Mouse (Mus musculus): ENCODE data around the gene Ermard. TPM values are rescaled to one million over a fixed set of nuclear protein-coding genes. Genes with fewer than 3 reads are reported as not detected.

The Ermard gene
- total and polyA plus RNA-seq, 2 experiments from 2014 or later: 35.6 to 41.8 TPM

- TF ChIP-seq CTCF (IDR thresholded peaks at IDR 0.05; ENCODE audit: low read depth) (no peak), EP300 (IDR thresholded peaks at IDR 0.05; ENCODE audit: low read depth) (no peak)
- 43% methylated on average over 8 of the region's 8 CpGs for WGBS
- ATAC-seq (ENCODE audit: insufficient read depth, low read depth): no peak
Observed at GRCm38 (mm10) chr17:15088591-15089001, 47.6 kb downstream of the Ermard start.

GRCm38 (mm10) chr17:15091739-15092138 is 50.7 kb downstream of the Ermard start:
- H3K9ac ChIP-seq (replicated peaks; ENCODE audit: low read depth, low read length): no peak overlapping the region
- H3K4me2 ChIP-seq (ENCODE audit: low read depth, low read length): no peak overlapping the region
- ATAC-seq (ENCODE audit: insufficient read depth, low read depth) (no peak), DNase-seq (ENCODE audit: low spot score) (no peak)
- no peaks in the 10 kb centered on the region for H3K4me1 ChIP-seq (ENCODE audit: control insufficient read depth, insufficient read depth)
- no peaks in the 10 kb centered on the region for H3K36me3 ChIP-seq (replicated peaks; ENCODE audit: control insufficient read depth, insufficient read depth, low read length)
- WGBS: 60% methylated on average over 3 of the region's 3 CpGs
- no peak overlapping the region for H3K4me3 ChIP-seq (ENCODE audit: low read depth, low read length)
- TF ChIP-seq CTCF (IDR thresholded peaks at IDR 0.05; ENCODE audit: low read depth) (no peak), EP300 (IDR thresholded peaks at IDR 0.05; ENCODE audit: low read depth) (no peak)
- no peak overlapping the region for H3K27ac ChIP-seq (ENCODE audit: low read depth)
- no peaks in the 10 kb centered on the region for H3K9me3 ChIP-seq (replicated peaks; ENCODE audit: control insufficient read depth, low read length)
- H3K27me3 ChIP-seq (ENCODE audit: control insufficient read depth, insufficient read depth, low read length): peaks cover 8% of the 10 kb centered on the region

More at GRCm38 (mm10) chr17:15088591-15089001, 47.6 kb downstream of the Ermard start:
- peaks cover 13% of the 10 kb centered on the region for H3K27me3 ChIP-seq (ENCODE audit: control insufficient read depth, insufficient read depth, low read length)
- H3K4me2 ChIP-seq (ENCODE audit: low read depth, low read length): no peak overlapping the region
- 0 out of 2 replicates have a peak, but pooled peaks cover 7% of the 10 kb centered on the region for H3K4me1 ChIP-seq (ENCODE audit: control insufficient read depth, insufficient read depth)
- H3K9ac ChIP-seq (replicated peaks; ENCODE audit: low read depth, low read length): no peak overlapping the region
- H3K27ac ChIP-seq (ENCODE audit: low read depth): no peak overlapping the region
- no peaks in the 10 kb centered on the region for H3K36me3 ChIP-seq (replicated peaks; ENCODE audit: control insufficient read depth, insufficient read depth, low read length)
- no peak for DNase-seq (ENCODE audit: low spot score)
- H3K9me3 ChIP-seq (replicated peaks; ENCODE audit: control insufficient read depth, low read length): no peaks in the 10 kb centered on the region
- H3K4me3 ChIP-seq (ENCODE audit: low read depth, low read length): no peak overlapping the region

GRCm38 (mm10) chr17:15093523-15093922 is 52.5 kb downstream of the Ermard start:
- Histone ChIP-seq H3K4me1 (ENCODE audit: control insufficient read depth, insufficient read depth) (no peaks in the 10 kb centered on the region), H3K9me3 (replicated peaks; ENCODE audit: control insufficient read depth, low read length) (no peaks in the 10 kb centered on the region), H3K9ac (replicated peaks; ENCODE audit: low read depth, low read length) (no peak overlapping the region), H3K36me3 (replicated peaks; ENCODE audit: control insufficient read depth, insufficient read depth, low read length) (no peaks in the 10 kb centered on the region), H3K4me3 (ENCODE audit: low read depth, low read length) (no peak overlapping the region), H3K4me2 (ENCODE audit: low read depth, low read length) (no peak overlapping the region), H3K27ac (ENCODE audit: low read depth) (no peak overlapping the region), H3K27me3 (ENCODE audit: control insufficient read depth, insufficient read depth, low read length) (peaks cover 4% of the 10 kb centered on the region; the same call in 1 of the 2 replicates)
- WGBS: 33% methylated on average over 3 of the region's 3 CpGs
- DNase-seq (ENCODE audit: low spot score) (no peak), ATAC-seq (ENCODE audit: insufficient read depth, low read depth) (no peak)
- TF ChIP-seq EP300 (IDR thresholded peaks at IDR 0.05; ENCODE audit: low read depth): no peak
- no peak for TF ChIP-seq CTCF (IDR thresholded peaks at IDR 0.05; ENCODE audit: low read depth)

- Histone ChIP-seq H3K4me1 (ENCODE audit: control insufficient read depth, insufficient read depth) (no peaks in the 10 kb centered on the region), H3K27me3 (ENCODE audit: control insufficient read depth, insufficient read depth, low read length) (no peaks in the 10 kb centered on the region), H3K9me3 (replicated peaks; ENCODE audit: control insufficient read depth, low read length) (no peaks in the 10 kb centered on the region), H3K27ac (ENCODE audit: low read depth) (no peak overlapping the region), H3K36me3 (replicated peaks; ENCODE audit: control insufficient read depth, insufficient read depth, low read length) (no peaks in the 10 kb centered on the region), H3K9ac (replicated peaks; ENCODE audit: low read depth, low read length) (no peak overlapping the region), H3K4me3 (ENCODE audit: low read depth, low read length) (no peak overlapping the region), H3K4me2 (ENCODE audit: low read depth, low read length) (no peak overlapping the region)
- WGBS: 54% methylated on average over 6 of the region's 6 CpGs
- no peak for DNase-seq (ENCODE audit: low spot score)
- TF ChIP-seq EP300 (IDR thresholded peaks at IDR 0.05; ENCODE audit: low read depth): no peak
- TF ChIP-seq CTCF (IDR thresholded peaks at IDR 0.05; ENCODE audit: low read depth): no peak
- no peak for ATAC-seq (ENCODE audit: insufficient read depth, low read depth)
Observed at GRCm38 (mm10) chr17:15096853-15097252, 55.8 kb downstream of the Ermard start.

- no peaks in the 10 kb centered on the region for H3K36me3 ChIP-seq (replicated peaks; ENCODE audit: control insufficient read depth, insufficient read depth, low read length)
- no peaks in the 10 kb centered on the region for H3K4me1 ChIP-seq (ENCODE audit: control insufficient read depth, insufficient read depth)
- no peak overlapping the region for H3K4me2 ChIP-seq (ENCODE audit: low read depth, low read length)
- H3K9me3 ChIP-seq (replicated peaks; ENCODE audit: control insufficient read depth, low read length): no peaks in the 10 kb centered on the region
- no peak overlapping the region for H3K4me3 ChIP-seq (ENCODE audit: low read depth, low read length)
- DNase-seq (ENCODE audit: low spot score) (peak; percentile 13), ATAC-seq (ENCODE audit: insufficient read depth, low read depth) (no peak)
- TF ChIP-seq CTCF (IDR thresholded peaks at IDR 0.05; ENCODE audit: low read depth) (no peak), EP300 (IDR thresholded peaks at IDR 0.05; ENCODE audit: low read depth) (no peak)
- WGBS: 68% methylated on average over 1 of the region's 1 CpGs
- H3K9ac ChIP-seq (replicated peaks; ENCODE audit: low read depth, low read length): no peak overlapping the region
- H3K27me3 ChIP-seq (ENCODE audit: control insufficient read depth, insufficient read depth, low read length): no peaks in the 10 kb centered on the region
- H3K27ac ChIP-seq (ENCODE audit: low read depth): no peak overlapping the region
Observed at GRCm38 (mm10) chr17:15098677-15099076, 57.7 kb downstream of the Ermard start.

- Histone ChIP-seq H3K9ac (replicated peaks; ENCODE audit: low read depth, low read length) (no peak overlapping the region), H3K4me1 (ENCODE audit: control insufficient read depth, insufficient read depth) (no peaks in the 10 kb centered on the region), H3K36me3 (replicated peaks; ENCODE audit: control insufficient read depth, insufficient read depth, low read length) (no peaks in the 10 kb centered on the region), H3K27me3 (ENCODE audit: control insufficient read depth, insufficient read depth, low read length) (no peaks in the 10 kb centered on the region), H3K27ac (ENCODE audit: low read depth) (no peak overlapping the region), H3K4me3 (ENCODE audit: low read depth, low read length) (no peak overlapping the region), H3K4me2 (ENCODE audit: low read depth, low read length) (no peak overlapping the region), H3K9me3 (replicated peaks; ENCODE audit: control insufficient read depth, low read length) (no peaks in the 10 kb centered on the region)
- no peak for DNase-seq (ENCODE audit: low spot score)
- WGBS: 75% methylated on average over 4 of the region's 4 CpGs
- TF ChIP-seq CTCF (IDR thresholded peaks at IDR 0.05; ENCODE audit: low read depth) (no peak), EP300 (IDR thresholded peaks at IDR 0.05; ENCODE audit: low read depth) (no peak)
- no peak for ATAC-seq (ENCODE audit: insufficient read depth, low read depth)
Observed at GRCm38 (mm10) chr17:15101355-15101754, 60.3 kb downstream of the Ermard start.
